Mouse (Mus musculus) neural tube, embryonic 12.5 days (tissue): ENCODE results near the gene Pla2g16. TPM values are rescaled to one million over a fixed set of nuclear protein-coding genes. Genes with fewer than 3 reads are reported as not detected.

Source experiments
- ATAC-seq: fragments of 200-750 bp; cut with Nextera tagmentation; 2 replicates; pipeline ENCODE4 v1.8.0; 2017; ENCODE audit warnings: low read depth, mild to moderate bottlenecking, moderate TSS enrichment, moderate library complexity; ENCODE audit not compliant: low FRiP score
- H3K27ac ChIP-seq: fragments of 300-500 bp; sonication (generic); 2 replicates; pipeline ENCODE4 v1.5.1; 2016
- H3K27me3 ChIP-seq: fragments of 300-500 bp; sonication (generic); replicated peaks from 2 replicates; pipeline ENCODE4 v1.6.1; 2016; ENCODE audit warnings: mild to moderate bottlenecking
- H3K36me3 ChIP-seq: fragments of 300-500 bp; sonication (generic); 2 replicates; pipeline ENCODE4 v1.6.1; 2016; ENCODE audit warnings: mild to moderate bottlenecking
- H3K4me1 ChIP-seq: fragments of 300-500 bp; sonication (generic); 2 replicates; pipeline ENCODE4 v1.6.1; 2016
- H3K4me2 ChIP-seq: fragments of 300-500 bp; sonication (generic); replicated peaks from 2 replicates; pipeline ENCODE4 v1.6.1; 2016; ENCODE audit warnings: mild to moderate bottlenecking
- H3K4me3 ChIP-seq: fragments of 300-500 bp; sonication (generic); 2 replicates; pipeline ENCODE4 v1.5.1; 2016
- H3K9ac ChIP-seq: fragments of 300-500 bp; sonication (generic); 2 replicates; pipeline ENCODE4 v1.6.1; 2016; ENCODE audit warnings: mild to moderate bottlenecking
- H3K9me3 ChIP-seq: fragments of 300-500 bp; sonication (generic); 2 replicates; pipeline ENCODE4 v1.6.1; 2016; ENCODE audit warnings: mild to moderate bottlenecking
- WGBS: fragments of 180-500 bp; shearing (Covaris S2); methylation state at CpG from one replicate; pipeline ENCODE4 v1.1.7; 2016; 5-methylcytosine and 5-hydroxymethylcytosine counted together
- polyA plus RNA-seq: library from polyadenylated mRNA; unstranded; fragments of >200 nt; fragmentation: Nextera tagmentation; extraction: Ambion mirVana; gene quantifications from 2 replicates; pipeline ENCODE4 v1.2.1, GENCODE M21; 2016

The Pla2g16 gene
- polyA plus RNA-seq, 1 experiment from 2014 or later = 3.5 TPM

- H3K4me2 ChIP-seq = no peak overlapping the region
- no peaks in the 10 kb centered on the region for H3K4me1 ChIP-seq
- no peaks in the 10 kb centered on the region for H3K27me3 ChIP-seq
- no peaks in the 10 kb centered on the region for H3K36me3 ChIP-seq
- no peak overlapping the region for H3K27ac ChIP-seq
- no peak overlapping the region for H3K4me3 ChIP-seq
- no peaks in the 10 kb centered on the region for H3K9me3 ChIP-seq
- H3K9ac ChIP-seq = no peak overlapping the region
- ATAC-seq = no peak
Measured at GRCm38 (mm10) chr19:7633021-7633420, 75.8 kb downstream of the Pla2g16 start.

- H3K4me1 ChIP-seq = no peaks in the 10 kb centered on the region
- 79% methylated on average over 1 of the region's 1 CpGs for whole genome bisulfite sequencing
- H3K27me3 ChIP-seq = no peaks in the 10 kb centered on the region
- H3K36me3 ChIP-seq = no peaks in the 10 kb centered on the region
- H3K9me3 ChIP-seq = no peaks in the 10 kb centered on the region
- H3K4me2 ChIP-seq = no peak overlapping the region
- no peak for ATAC-seq
- no peak overlapping the region for H3K27ac ChIP-seq
- no peak overlapping the region for H3K9ac ChIP-seq
- H3K4me3 ChIP-seq = no peak overlapping the region
Measured at GRCm38 (mm10) chr19:7633786-7634185, 76.5 kb downstream of the Pla2g16 start.

Other genes starting within 250 kb of the Pla2g16 start
- gene Mark2, start 215.6 kb upstream of the Pla2g16 start, polyA plus RNA-seq = 62.3 and 72.0 TPM in 2 replicates
- gene Spindoc, start 174.5 kb upstream of the Pla2g16 start, polyA plus RNA-seq = 42.8 and 46.6 TPM in 2 replicates
- 21.6 and 22.7 TPM in 2 replicates for gene 2700081O15Rik, start 139.8 kb upstream of the Pla2g16 start, polyA plus RNA-seq
- 390 and 430 TPM in 2 replicates for gene Rtn3, start 74.2 kb upstream of the Pla2g16 start, polyA plus RNA-seq
- gene Atl3, start 63.4 kb upstream of the Pla2g16 start, polyA plus RNA-seq = 7.3 and 8.3 TPM in 2 replicates
- gene Lgals12, start 49.7 kb downstream of the Pla2g16 start, polyA plus RNA-seq = not detected in 2 replicates
- gene Hrasls5, start 55.1 kb downstream of the Pla2g16 start, polyA plus RNA-seq = not detected in 2 replicates
- gene Slc22a19, start 153.9 kb downstream of the Pla2g16 start, polyA plus RNA-seq = not detected in 2 replicates
- not detected in 2 replicates for gene Slc22a26, start 245.2 kb downstream of the Pla2g16 start, polyA plus RNA-seq